Mouse (Mus musculus): Measurements from ENCODE around the gene Dnajb3. TPM values are rescaled to one million over a fixed set of nuclear protein-coding genes. Genes with fewer than 3 reads are reported as not detected.

Dnajb3 gene
- polyA plus RNA-seq, 1 experiment from 2014 or later: 16.4 TPM

GRCm38 (mm10) chr1:88219054-88219453 lies 13.5 kb upstream of the Dnajb3 start:
- no peaks in the 10 kb centered on the region for H3K4me1 ChIP-seq
- no peak overlapping the region for H3K4me2 ChIP-seq (replicated peaks)
- H3K4me3 ChIP-seq: no peak overlapping the region
- H3K9me3 ChIP-seq: peaks cover 36% of the 10 kb centered on the region
- H3K36me3 ChIP-seq: no peaks in the 10 kb centered on the region
- ATAC-seq (ENCODE audit: low FRiP score, low read depth): no peak
- WGBS: 19% methylated on average over 1 of the region's 1 CpGs
- H3K27me3 ChIP-seq (replicated peaks): no peaks in the 10 kb centered on the region
- H3K27ac ChIP-seq: no peak overlapping the region
- H3K9ac ChIP-seq: no peak overlapping the region

GRCm38 (mm10) chr1:88218591-88218990 lies 13.0 kb upstream of the Dnajb3 start:
- Histone ChIP-seq H3K27ac (no peak overlapping the region), H3K36me3 (no peaks in the 10 kb centered on the region), H3K4me1 (no peaks in the 10 kb centered on the region), H3K9ac (no peak overlapping the region), H3K27me3 (replicated peaks) (no peaks in the 10 kb centered on the region), H3K4me3 (no peak overlapping the region), H3K4me2 (replicated peaks) (no peak overlapping the region), H3K9me3 (peaks cover 40% of the 10 kb centered on the region)
- ATAC-seq (ENCODE audit: low FRiP score, low read depth): no peak
- WGBS: 51% methylated on average over 4 of the region's 4 CpGs

GRCm38 (mm10) chr1:88218051-88218450 lies 12.5 kb upstream of the Dnajb3 start:
- Histone ChIP-seq H3K4me1 (no peaks in the 10 kb centered on the region), H3K27ac (no peak overlapping the region), H3K9ac (no peak overlapping the region), H3K36me3 (no peaks in the 10 kb centered on the region), H3K4me2 (replicated peaks) (no peak overlapping the region), H3K4me3 (no peak overlapping the region), H3K9me3 (peaks cover 46% of the 10 kb centered on the region), H3K27me3 (replicated peaks) (no peaks in the 10 kb centered on the region)
- 77% methylated on average over 9 of the region's 9 CpGs for WGBS
- ATAC-seq (ENCODE audit: low FRiP score, low read depth): no peak

GRCm38 (mm10) chr1:88217576-88217975 lies 12.0 kb upstream of the Dnajb3 start:
- no peak for ATAC-seq (ENCODE audit: low FRiP score, low read depth)
- Histone ChIP-seq H3K36me3 (no peaks in the 10 kb centered on the region), H3K27me3 (replicated peaks) (no peaks in the 10 kb centered on the region), H3K4me3 (no peak overlapping the region), H3K9me3 (peaks cover 50% of the 10 kb centered on the region), H3K4me1 (no peaks in the 10 kb centered on the region), H3K27ac (no peak overlapping the region), H3K4me2 (replicated peaks) (no peak overlapping the region), H3K9ac (no peak overlapping the region)
- WGBS: 43% methylated on average over 3 of the region's 3 CpGs

- Histone ChIP-seq H3K27me3 (replicated peaks) (no peaks in the 10 kb centered on the region), H3K4me3 (no peak overlapping the region), H3K27ac (no peak overlapping the region), H3K4me2 (replicated peaks) (no peak overlapping the region), H3K36me3 (no peaks in the 10 kb centered on the region), H3K4me1 (no peaks in the 10 kb centered on the region), H3K9me3 (peaks cover 53% of the 10 kb centered on the region), H3K9ac (no peak overlapping the region)
- 62% methylated on average over 2 of the region's 2 CpGs for WGBS
- ATAC-seq (ENCODE audit: low FRiP score, low read depth): no peak
Observed at GRCm38 (mm10) chr1:88217144-88217543, 11.6 kb upstream of the Dnajb3 start.

- Histone ChIP-seq H3K27me3 (replicated peaks) (no peaks in the 10 kb centered on the region), H3K36me3 (no peaks in the 10 kb centered on the region), H3K9me3 (peaks cover 57% of the 10 kb centered on the region), H3K4me1 (no peaks in the 10 kb centered on the region), H3K4me3 (no peak overlapping the region), H3K4me2 (replicated peaks) (no peak overlapping the region), H3K27ac (no peak overlapping the region), H3K9ac (no peak overlapping the region)
- ATAC-seq (ENCODE audit: low FRiP score, low read depth): no peak
- 59% methylated on average over 2 of the region's 2 CpGs for WGBS
Observed at GRCm38 (mm10) chr1:88216551-88216950, 11.0 kb upstream of the Dnajb3 start.

GRCm38 (mm10) chr1:88215466-88216380 lies 10.1 kb upstream of the Dnajb3 start:
- H3K9me3 ChIP-seq: peaks cover 60% of the 10 kb centered on the region
- H3K36me3 ChIP-seq: no peaks in the 10 kb centered on the region
- H3K4me2 ChIP-seq (replicated peaks): no peak overlapping the region
- WGBS: 71% methylated on average over 10 of the region's 10 CpGs
- no peak overlapping the region for H3K4me3 ChIP-seq
- H3K27me3 ChIP-seq (replicated peaks): no peaks in the 10 kb centered on the region
- H3K4me1 ChIP-seq: no peaks in the 10 kb centered on the region
- ATAC-seq (ENCODE audit: low FRiP score, low read depth): no peak
- no peak overlapping the region for H3K27ac ChIP-seq
- no peak overlapping the region for H3K9ac ChIP-seq

- Histone ChIP-seq H3K27ac (no peak overlapping the region), H3K27me3 (replicated peaks) (no peaks in the 10 kb centered on the region), H3K9ac (no peak overlapping the region), H3K9me3 (peaks cover 60% of the 10 kb centered on the region), H3K36me3 (no peaks in the 10 kb centered on the region), H3K4me2 (replicated peaks) (no peak overlapping the region), H3K4me1 (no peaks in the 10 kb centered on the region), H3K4me3 (no peak overlapping the region)
- 83% methylated on average over 2 of the region's 2 CpGs for WGBS
- no peak for ATAC-seq (ENCODE audit: low FRiP score, low read depth)
Observed at GRCm38 (mm10) chr1:88214462-88214952, 8.9 kb upstream of the Dnajb3 start.

GRCm38 (mm10) chr1:88213766-88214461 lies 8.3 kb upstream of the Dnajb3 start:
- 85% methylated on average over 2 of the region's 2 CpGs for WGBS
- Histone ChIP-seq H3K4me3 (no peak overlapping the region), H3K4me2 (replicated peaks) (no peak overlapping the region), H3K4me1 (no peaks in the 10 kb centered on the region), H3K9ac (no peak overlapping the region), H3K9me3 (peaks cover 60% of the 10 kb centered on the region), H3K36me3 (no peaks in the 10 kb centered on the region), H3K27ac (no peak overlapping the region), H3K27me3 (replicated peaks) (no peaks in the 10 kb centered on the region)
- ATAC-seq (ENCODE audit: low FRiP score, low read depth): no peak

GRCm38 (mm10) chr1:88213061-88213460 lies 7.5 kb upstream of the Dnajb3 start:
- WGBS: 80% methylated on average over 1 of the region's 1 CpGs
- Histone ChIP-seq H3K27ac (no peak overlapping the region), H3K4me1 (no peaks in the 10 kb centered on the region), H3K4me2 (replicated peaks) (no peak overlapping the region), H3K27me3 (replicated peaks) (no peaks in the 10 kb centered on the region), H3K9ac (no peak overlapping the region), H3K36me3 (no peaks in the 10 kb centered on the region), H3K9me3 (peaks cover 60% of the 10 kb centered on the region), H3K4me3 (no peak overlapping the region)
- no peak for ATAC-seq (ENCODE audit: low FRiP score, low read depth)

- Histone ChIP-seq H3K36me3 (no peaks in the 10 kb centered on the region), H3K4me3 (no peak overlapping the region), H3K27ac (no peak overlapping the region), H3K27me3 (replicated peaks) (no peaks in the 10 kb centered on the region), H3K4me1 (no peaks in the 10 kb centered on the region), H3K9me3 (peaks cover 58% of the 10 kb centered on the region), H3K4me2 (replicated peaks) (no peak overlapping the region), H3K9ac (no peak overlapping the region)
- ATAC-seq (ENCODE audit: low FRiP score, low read depth): no peak
- WGBS: 62% methylated on average over 8 of the region's 8 CpGs
Observed at GRCm38 (mm10) chr1:88212341-88213045, 6.9 kb upstream of the Dnajb3 start.

- no peak within 1 kb of the TSS for H3K4me3 ChIP-seq
- no peak within 1 kb of the TSS for H3K27ac ChIP-seq
- H3K9ac ChIP-seq: no peak within 1 kb of the TSS
- no peaks in the 10 kb centered on the region for H3K4me1 ChIP-seq
- 69% methylated on average over 8 of the region's 8 CpGs for WGBS
- H3K9me3 ChIP-seq: peaks cover 51% of the 10 kb centered on the region
- no peak within 1 kb of the TSS for H3K4me2 ChIP-seq (replicated peaks)
- no peaks in the 10 kb centered on the region for H3K36me3 ChIP-seq
- ATAC-seq (ENCODE audit: low FRiP score, low read depth): no peak
- H3K27me3 ChIP-seq (replicated peaks): no peaks in the 10 kb centered on the region
Observed at GRCm38 (mm10) chr1:88211812-88212211, 6.2 kb upstream of the Dnajb3 start, which contains the start of gene Ugt1a1. Gene Ugt1a1, plus strand, starts transcription at chr1:88211959.
